Mouse (Mus musculus) limb, embryonic 11.5 days (tissue): ENCODE results near the gene Fbxo3. TPM values are rescaled to one million over a fixed set of nuclear protein-coding genes. Genes with fewer than 3 reads are reported as not detected.
A peak's percentile ranks its signal among the peaks of the same experiment; 100 is the strongest.
"Not testable (repeated sequence)": the region's sequence is repeated elsewhere in the genome, so short reads cannot be mapped to it uniquely, and the experiment has no call there.

Experiments used
- ATAC-seq: fragments of 200-750 bp; cut with Nextera tagmentation; 2 replicates; pipeline ENCODE4 v1.8.0; 2017; ENCODE audit warnings: low read depth; ENCODE audit not compliant: insufficient number of reproducible peaks, low FRiP score, low TSS enrichment
- DNase-seq: peaks from one replicate; pipeline ENCODE4 v3.0.0-alpha.2; 2015; ENCODE audit warnings: low spot score
- H3K27ac ChIP-seq: fragments of 300-500 bp; sonication (generic); replicated peaks from 2 replicates; pipeline ENCODE4 v1.5.1; 2014; ENCODE audit warnings: low read depth, mild to moderate bottlenecking, low read length
- H3K27me3 ChIP-seq: fragments of 300-500 bp; sonication (generic); 2 replicates; pipeline ENCODE4 v1.6.1; 2014; ENCODE audit warnings: mild to moderate bottlenecking, low read length, mixed read lengths; ENCODE audit not compliant: control insufficient read depth, insufficient read depth
- H3K36me3 ChIP-seq: fragments of 300-500 bp; sonication (generic); 2 replicates; pipeline ENCODE4 v1.6.1; 2014; ENCODE audit warnings: mild to moderate bottlenecking, low read length, moderate library complexity, mixed read lengths; ENCODE audit not compliant: control insufficient read depth, insufficient read depth
- H3K4me1 ChIP-seq: fragments of 300-500 bp; sonication (generic); 2 replicates; pipeline ENCODE4 v1.6.1; 2014; ENCODE audit warnings: low read length, mixed read lengths; ENCODE audit not compliant: control insufficient read depth, insufficient read depth
- H3K4me2 ChIP-seq: fragments of 300-500 bp; sonication (generic); 2 replicates; pipeline ENCODE4 v1.6.1; 2014; ENCODE audit warnings: low read depth, mild to moderate bottlenecking, moderate library complexity; ENCODE audit not compliant: severe bottlenecking
- H3K4me3 ChIP-seq: fragments of 300-500 bp; sonication (generic); 2 replicates; pipeline ENCODE4 v1.5.1; 2014; ENCODE audit warnings: low read depth, low read length
- H3K9ac ChIP-seq: fragments of 300-500 bp; sonication (generic); 2 replicates; pipeline ENCODE4 v1.6.1; 2014; ENCODE audit warnings: mild to moderate bottlenecking, low read length
- H3K9me3 ChIP-seq: fragments of 300-500 bp; sonication (generic); 2 replicates; pipeline ENCODE4 v1.6.1; 2016; ENCODE audit warnings: low read length; ENCODE audit not compliant: control insufficient read depth
- WGBS: fragments of 180-500 bp; shearing (Covaris S2); extraction: QIAGEN DNeasy Blood & Tissue Kit; methylation state at CpG from one replicate; pipeline ENCODE4 v1.1.7; 2014; 5-methylcytosine and 5-hydroxymethylcytosine counted together
- polyA plus RNA-seq: library from polyadenylated mRNA; unstranded; fragments of >200 nt; fragmentation: Nextera tagmentation; extraction: Ambion mirVana; gene quantifications from 2 replicates; pipeline ENCODE4 v1.2.1, GENCODE M21; 2014

Gene Fbxo3
- polyA plus RNA-seq, 1 experiment from 2014 or later = 53.0 TPM

GRCm38 (mm10) chr2:104064152-104064551 lies 36.6 kb downstream of the Fbxo3 start:
- H3K4me3 ChIP-seq = no peak overlapping the region
- H3K4me2 ChIP-seq = no peak overlapping the region
- no peaks in the 10 kb centered on the region for H3K4me1 ChIP-seq
- ATAC-seq = no peak
- H3K9me3 ChIP-seq = no peaks in the 10 kb centered on the region
- 84% methylated on average over 2 of the region's 2 CpGs for WGBS
- peaks cover 6% of the 10 kb centered on the region; the same call in 1 of the 2 replicates for H3K36me3 ChIP-seq
- no peak overlapping the region for H3K9ac ChIP-seq
- no peaks in the 10 kb centered on the region for H3K27me3 ChIP-seq
- no peak for DNase-seq
- H3K27ac ChIP-seq = no peak overlapping the region

- ATAC-seq, DNase-seq, H3K4me2 ChIP-seq, H3K9ac ChIP-seq, H3K4me3 ChIP-seq, H3K4me1 ChIP-seq, H3K27me3 ChIP-seq, H3K27ac ChIP-seq, H3K36me3 ChIP-seq, H3K9me3 ChIP-seq: not testable (repeated sequence)
- WGBS = 92% methylated on average over 6 of the region's 6 CpGs
Measured at GRCm38 (mm10) chr2:104065526-104065925, 38.0 kb downstream of the Fbxo3 start, which contains the start of gene Gm10912. TSS of gene Gm10912 (plus strand) at chr2:104065826.

GRCm38 (mm10) chr2:104068450-104068849 lies 40.9 kb downstream of the Fbxo3 start, which contains the start of gene Gm10799:
TSS of gene Gm10799 (minus strand) at chr2:104068550.
- not testable (repeated sequence) for H3K36me3 ChIP-seq, H3K4me2 ChIP-seq, H3K4me1 ChIP-seq, H3K27me3 ChIP-seq, ATAC-seq, H3K9me3 ChIP-seq, H3K27ac ChIP-seq, DNase-seq, H3K9ac ChIP-seq, H3K4me3 ChIP-seq
- 88% methylated on average over 7 of the region's 7 CpGs for WGBS

GRCm38 (mm10) chr2:104069704-104070185 lies 42.2 kb downstream of the Fbxo3 start, which contains the start of gene Cd59b:
TSS of gene Cd59b (plus strand) at chr2:104069849.
- peak within 1 kb of the TSS; percentile 51 for H3K4me2 ChIP-seq
- no peak within 1 kb of the TSS for H3K27ac ChIP-seq
- 2% methylated on average over 13 of the region's 13 CpGs for WGBS
- no peaks in the 10 kb centered on the region for H3K9me3 ChIP-seq
- DNase-seq (peak; percentile 78), ATAC-seq (peak; percentile 89)
- no peaks in the 10 kb centered on the region for H3K36me3 ChIP-seq
- H3K4me3 ChIP-seq = peak within 1 kb of the TSS; percentile 31
- no peaks in the 10 kb centered on the region for H3K4me1 ChIP-seq
- H3K27me3 ChIP-seq = no peaks in the 10 kb centered on the region
- H3K9ac ChIP-seq = peak within 1 kb of the TSS; percentile 36

- H3K4me1 ChIP-seq, H3K36me3 ChIP-seq, H3K4me3 ChIP-seq, H3K9me3 ChIP-seq, H3K4me2 ChIP-seq, H3K27ac ChIP-seq, H3K27me3 ChIP-seq, H3K9ac ChIP-seq, ATAC-seq, DNase-seq: not testable (repeated sequence)
- WGBS = 73% methylated on average over 5 of the region's 5 CpGs
Measured at GRCm38 (mm10) chr2:104078285-104078684, 50.8 kb downstream of the Fbxo3 start.

GRCm38 (mm10) chr2:104081436-104082050 lies 54.0 kb downstream of the Fbxo3 start:
- not testable (repeated sequence) for H3K36me3 ChIP-seq, ATAC-seq, H3K4me1 ChIP-seq, H3K4me2 ChIP-seq, H3K27me3 ChIP-seq, H3K27ac ChIP-seq, H3K9me3 ChIP-seq, DNase-seq, H3K9ac ChIP-seq, H3K4me3 ChIP-seq
- WGBS = no CpG with 5 or more reads among the region's 1 CpGs

- Histone ChIP-seq H3K9ac (no peak overlapping the region), H3K4me1 (no peaks in the 10 kb centered on the region), H3K4me2 (no peak overlapping the region), H3K9me3 (no peaks in the 10 kb centered on the region), H3K36me3 (no peaks in the 10 kb centered on the region), H3K27ac (no peak overlapping the region), H3K4me3 (no peak overlapping the region), H3K27me3 (no peaks in the 10 kb centered on the region)
- no peak for DNase-seq
- no peak for ATAC-seq
Measured at GRCm38 (mm10) chr2:104082474-104082873, 55.0 kb downstream of the Fbxo3 start.

- ATAC-seq, H3K36me3 ChIP-seq, DNase-seq, H3K27ac ChIP-seq, H3K9me3 ChIP-seq, H3K4me3 ChIP-seq, H3K4me1 ChIP-seq, H3K4me2 ChIP-seq, H3K27me3 ChIP-seq, H3K9ac ChIP-seq: not testable (repeated sequence)
Measured at GRCm38 (mm10) chr2:104084027-104084426, 56.5 kb downstream of the Fbxo3 start.

- H3K36me3 ChIP-seq, H3K27me3 ChIP-seq, DNase-seq, ATAC-seq, H3K4me1 ChIP-seq, H3K9me3 ChIP-seq, H3K9ac ChIP-seq, H3K4me3 ChIP-seq, H3K4me2 ChIP-seq, H3K27ac ChIP-seq: not testable (repeated sequence)
- WGBS = 95% methylated on average over 1 of the region's 1 CpGs
Measured at GRCm38 (mm10) chr2:104087562-104087961, 60.0 kb downstream of the Fbxo3 start.
